Mouse (Mus musculus) embryo, embryonic 10.5 days (tissue): ENCODE data around the gene Crmp1.

Source experiments
- DNase-seq: peaks from one replicate; pipeline ENCODE4 v3.0.0-alpha.2; 2015; ENCODE audit warnings: low spot score

Gene Crmp1

GRCm38 (mm10) chr5:37296717-37297116 lies 55.0 kb downstream of the Crmp1 start:
- DNase-seq, result no peak

GRCm38 (mm10) chr5:37298370-37298769 lies 56.6 kb downstream of the Crmp1 start:
- DNase-seq, result peak; percentile 50

- no peak for DNase-seq
Measured at GRCm38 (mm10) chr5:37310026-37310425, 68.3 kb downstream of the Crmp1 start.

- no peak for DNase-seq
Measured at GRCm38 (mm10) chr5:37312980-37313722, 71.4 kb downstream of the Crmp1 start.

- DNase-seq, result no peak
Measured at GRCm38 (mm10) chr5:37318715-37319114, 77.0 kb downstream of the Crmp1 start.

- DNase-seq, result no peak
Measured at GRCm38 (mm10) chr5:37320174-37320573, 78.4 kb downstream of the Crmp1 start.

- no peak for DNase-seq
Measured at GRCm38 (mm10) chr5:37320761-37321160, 79.0 kb downstream of the Crmp1 start.

GRCm38 (mm10) chr5:37326675-37327074 lies 84.9 kb downstream of the Crmp1 start:
- no peak for DNase-seq

GRCm38 (mm10) chr5:37330449-37331132 lies 88.9 kb downstream of the Crmp1 start:
- DNase-seq, result no peak

- DNase-seq, result no peak
Measured at GRCm38 (mm10) chr5:37331133-37331505, 89.4 kb downstream of the Crmp1 start.

GRCm38 (mm10) chr5:37332066-37332465 lies 90.3 kb downstream of the Crmp1 start:
- no peak for DNase-seq

- DNase-seq, result peak; percentile 9
Measured at GRCm38 (mm10) chr5:37335061-37335460, 93.3 kb downstream of the Crmp1 start.

- peak; percentile 87 for DNase-seq
Measured at GRCm38 (mm10) chr5:37336485-37337105, 94.9 kb downstream of the Crmp1 start, which contains the start of gene Evc. Gene Evc (minus strand): TSS chr5:37336894.

- no peak for DNase-seq
Measured at GRCm38 (mm10) chr5:37337696-37338095, 96.0 kb downstream of the Crmp1 start.

GRCm38 (mm10) chr5:37338288-37338687 lies 96.5 kb downstream of the Crmp1 start, which contains the start of gene Evc2:
Gene Evc2 (plus strand): TSS chr5:37338499.
- peak; percentile 87 for DNase-seq
